Mouse (Mus musculus): ENCODE data around the gene Nhp2.
"Not testable (repeated sequence)": the region's sequence is repeated elsewhere in the genome, so short reads cannot be mapped to it uniquely, and the experiment has no call there.

Nhp2 gene

GRCm38 (mm10) chr11:51658705-51659104, 39.2 kb downstream of the Nhp2 start:
- peak; percentile 72 for DNase-seq

GRCm38 (mm10) chr11:51661867-51662365, 42.4 kb downstream of the Nhp2 start:
- no peak for DNase-seq

GRCm38 (mm10) chr11:51662632-51663031, 43.1 kb downstream of the Nhp2 start:
- no peak for DNase-seq

- DNase-seq = not testable (repeated sequence)
These were observed 45.2 kb downstream of the Nhp2 start for GRCm38 (mm10) chr11:51664747-51665146.

GRCm38 (mm10) chr11:51670846-51671245, 51.3 kb downstream of the Nhp2 start:
- DNase-seq = no peak

- no peak for DNase-seq
These were observed 51.8 kb downstream of the Nhp2 start for GRCm38 (mm10) chr11:51671376-51671775.

- DNase-seq = no peak
These were observed 53.8 kb downstream of the Nhp2 start for GRCm38 (mm10) chr11:51673291-51673690.
